Mouse (Mus musculus) kidney, adult 10 weeks (tissue): ENCODE measurements around the gene Fbxw26. TPM values are rescaled to one million over a fixed set of nuclear protein-coding genes. Genes with fewer than 3 reads are reported as not detected.

Source experiments
- polyA plus RNA-seq: library from polyadenylated mRNA; stranded (reverse); fragments of 350-450 nt; fragmentation: Illumina TruSeq; extraction: RNeasy Lipid Tissue Mini Kit (QIAGEN cat#74804); gene quantifications from one replicate; pipeline ENCODE4 v1.2.3, GENCODE M21; 2014; ENCODE audit warnings: low read depth, low replicate concordance

Fbxw26 gene
- polyA plus RNA-seq, result not detected

GRCm38 (mm10) chr9:109745989-109746388, at the start of gene Fbxw26:
Gene Fbxw26, minus strand, starts transcription at chr9:109746089.

GRCm38 (mm10) chr9:109790570-109790969, 44.7 kb upstream of the Fbxw26 start, which contains the start of gene Fbxw27:
Gene Fbxw27, minus strand, starts transcription at chr9:109790670.

GRCm38 (mm10) chr9:109702600-109702999, 43.3 kb downstream of the Fbxw26 start, which contains the start of gene Fbxw18:
Gene Fbxw18, minus strand, starts transcription at chr9:109702700.

Other genes starting within 250 kb of the Fbxw26 start
- gene Fbxw15, start 177.8 kb downstream of the Fbxw26 start, polyA plus RNA-seq, result 4.3 TPM
- gene Fbxw24, start 120.0 kb downstream of the Fbxw26 start, polyA plus RNA-seq, result not detected
- gene Fbxw25, start 81.4 kb downstream of the Fbxw26 start, polyA plus RNA-seq, result not detected
- gene Fbxw18, start 43.4 kb downstream of the Fbxw26 start, polyA plus RNA-seq, result not detected
- gene Fbxw27, start 44.6 kb upstream of the Fbxw26 start, polyA plus RNA-seq, result not detected
- gene Spink8, start 66.2 kb upstream of the Fbxw26 start, polyA plus RNA-seq, result 48.1 TPM
- 2.1 TPM for gene Nme6, start 86.7 kb upstream of the Fbxw26 start, polyA plus RNA-seq
- not detected for gene Camp, start 103.5 kb upstream of the Fbxw26 start, polyA plus RNA-seq
- 7.8 TPM for gene Cdc25a, start 129.5 kb upstream of the Fbxw26 start, polyA plus RNA-seq
- 25.2 TPM for gene Map4, start 185.4 kb upstream of the Fbxw26 start, polyA plus RNA-seq